Mouse (Mus musculus) brain, adult 2 months (tissue): ENCODE measurements at regions not wholly inside any gene's neighbourhood (a gene's known extent, or its start where the extent isn't known, plus 50 kb on each side); places are given as distances from the start of the nearest gene placed in this dataset.
A peak's percentile ranks its signal among the peaks of the same experiment; 100 is the strongest.

Experiments used
- DNase-seq: peaks from one replicate; pipeline ENCODE4 v3.0.0; 2011; ENCODE audit warnings: low read depth, low spot score

- DNase-seq: no peak
Observed at GRCm38 (mm10) chr17:85932360-85933132, 212.4 kb downstream of the Srbd1 start.

- no peak for DNase-seq
Observed at GRCm38 (mm10) chr17:85931955-85932354, 213.0 kb downstream of the Srbd1 start.

DNA sequence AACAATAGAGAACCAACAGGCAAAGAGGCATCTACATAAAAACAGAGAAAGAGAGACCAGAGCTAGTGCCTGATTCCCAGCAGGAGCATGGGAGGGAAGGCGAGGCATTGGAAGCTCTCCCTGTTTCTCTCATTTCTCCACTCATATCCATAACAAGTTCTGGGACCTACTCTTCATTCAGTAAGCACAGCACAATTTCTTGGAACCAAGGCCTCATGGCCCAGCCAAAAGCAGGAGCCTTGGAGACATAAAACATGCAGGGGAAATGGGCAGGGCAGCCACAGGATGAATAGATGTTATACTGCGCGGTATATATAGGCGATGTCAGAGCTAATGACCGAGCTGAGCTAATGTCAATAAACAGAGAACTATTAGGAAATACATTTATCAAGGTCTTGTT, 214.2 kb downstream of the Srbd1 start:
- no peak for DNase-seq

GRCm38 (mm10) chr17:85930331-85930730, 214.6 kb downstream of the Srbd1 start:
- no peak for DNase-seq

DNA sequence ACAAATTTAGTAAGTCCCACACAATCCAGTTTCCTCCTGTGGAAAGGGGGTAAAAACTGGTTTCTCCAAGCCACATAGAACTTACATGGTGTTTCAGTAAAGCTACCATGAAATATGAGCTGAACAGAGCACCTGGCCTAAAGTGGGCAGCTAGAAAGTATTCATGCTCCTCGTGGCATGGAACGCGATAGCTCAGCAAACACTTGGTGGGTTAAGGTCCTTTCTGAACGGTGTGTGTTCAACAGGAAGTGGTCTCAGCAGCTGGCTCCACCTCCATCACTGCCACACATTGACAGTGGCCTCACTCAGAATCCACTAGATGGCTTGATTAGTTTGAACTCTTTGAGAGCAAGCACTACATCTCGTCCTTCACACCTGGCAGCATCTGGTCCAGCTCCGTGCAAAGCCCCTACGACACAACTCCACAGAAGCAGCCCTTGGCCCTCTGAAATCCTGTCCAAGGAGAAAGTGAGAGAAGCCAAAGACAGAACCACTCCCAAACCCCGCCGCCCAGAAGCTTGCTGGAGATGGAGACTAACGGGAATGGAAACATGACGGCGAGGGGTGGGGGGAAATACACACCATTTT, 215.2 kb downstream of the Srbd1 start:
- DNase-seq: no peak

GRCm38 (mm10) chr17:85928543-85928942, 216.4 kb downstream of the Srbd1 start:
- no peak for DNase-seq

- DNase-seq: peak; percentile 49
Observed at GRCm38 (mm10) chr17:85927261-85927660, 217.7 kb downstream of the Srbd1 start.

GRCm38 (mm10) chr17:85926044-85926443, 218.9 kb downstream of the Srbd1 start:
- DNase-seq: no peak

DNA sequence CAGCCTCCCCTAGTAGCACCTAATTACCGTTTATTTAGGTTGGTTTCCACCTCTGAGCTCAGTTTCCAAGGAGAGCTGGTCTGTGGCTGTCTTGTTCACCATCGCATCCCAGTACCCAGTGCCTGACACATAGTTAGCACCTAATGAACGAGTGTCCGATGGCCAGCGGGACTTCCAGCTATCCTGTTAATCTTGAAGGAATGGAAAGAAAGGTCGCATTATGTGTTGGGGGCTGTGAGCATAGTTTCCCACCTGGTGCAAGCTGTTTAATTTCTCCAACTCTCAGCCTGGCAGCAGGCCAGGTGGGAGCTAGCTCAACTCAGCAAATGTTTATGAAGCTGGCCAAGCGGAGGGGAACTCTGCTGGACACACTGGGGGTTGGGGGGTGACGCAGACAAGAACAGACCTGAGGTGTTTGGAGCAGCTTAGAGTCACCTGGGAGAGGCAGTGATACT, 223.7 kb downstream of the Srbd1 start:
- DNase-seq: no peak

- DNase-seq: no peak
Observed at GRCm38 (mm10) chr17:85919868-85920267, 225.1 kb downstream of the Srbd1 start.

DNA sequence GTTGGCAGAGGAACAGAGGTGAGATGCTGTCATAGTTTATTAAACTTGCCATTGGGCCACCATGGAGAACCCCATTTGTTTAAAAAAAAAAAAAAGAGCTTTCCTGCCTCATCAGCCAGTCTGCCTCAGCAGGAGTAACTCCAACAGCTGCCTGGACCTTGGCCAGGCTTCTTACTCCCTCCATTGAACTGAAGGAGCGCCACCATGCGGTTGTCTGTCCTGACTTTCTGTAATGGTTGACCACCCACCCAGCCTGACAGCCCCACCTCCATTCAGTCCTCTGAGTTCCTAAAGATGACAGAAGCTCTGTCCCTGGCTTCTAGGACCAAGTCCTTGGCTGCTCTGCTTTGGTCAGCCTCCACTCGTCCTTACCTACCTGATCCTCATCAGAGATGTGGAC, 227.8 kb upstream of the Six2 start:
- DNase-seq: no peak

GRCm38 (mm10) chr17:85914062-85914461, 226.0 kb upstream of the Six2 start:
- DNase-seq: peak; percentile 36

DNA sequence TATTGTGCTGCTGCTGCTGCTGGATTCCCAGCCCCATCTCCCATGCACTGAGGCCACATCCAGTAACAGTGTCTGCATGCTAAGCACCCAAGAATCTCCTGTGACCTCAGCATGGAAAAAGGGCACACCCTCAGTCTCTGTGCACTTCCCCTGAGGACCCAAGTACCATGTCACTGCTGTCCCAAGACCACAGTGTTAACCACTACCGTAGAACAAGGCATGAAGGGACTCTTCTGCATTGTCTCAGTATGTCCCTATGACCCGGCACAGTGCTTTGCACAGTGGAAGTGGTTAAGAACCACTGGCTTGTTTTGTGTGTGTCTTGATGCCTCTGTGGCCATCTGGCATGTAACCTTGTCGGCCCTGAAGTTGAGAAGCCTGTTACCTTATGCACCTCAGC, 220.6 kb upstream of the Six2 start:
- DNase-seq: no peak

DNA sequence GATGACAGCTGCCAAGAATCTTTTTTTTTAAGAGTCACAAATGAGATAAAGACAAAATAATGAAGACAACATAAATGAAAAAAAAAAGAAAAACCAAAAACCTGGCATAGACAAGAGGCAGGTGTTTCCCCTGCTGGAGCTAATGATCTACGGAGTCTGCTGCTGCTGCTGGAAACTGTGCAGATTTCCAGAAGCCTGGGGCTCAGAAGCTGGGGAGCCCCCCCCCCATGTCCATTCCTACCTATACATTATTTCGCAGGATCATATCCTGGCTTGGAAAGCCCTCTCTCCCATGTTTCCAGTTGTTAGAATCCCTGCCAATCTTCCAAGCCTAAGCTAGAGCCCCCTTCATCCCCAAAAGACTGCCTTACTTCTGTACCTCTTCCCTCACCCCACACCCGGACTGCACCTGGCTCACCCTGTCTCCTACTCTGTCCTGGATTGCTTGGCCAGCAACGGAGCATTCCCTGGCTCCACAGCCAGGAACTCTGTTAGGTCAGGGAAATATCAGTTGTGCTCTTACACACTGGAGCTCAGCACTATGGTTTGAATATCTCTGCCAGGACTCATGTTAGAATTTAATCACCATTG, 218.6 kb upstream of the Six2 start:
- DNase-seq: no peak

DNA sequence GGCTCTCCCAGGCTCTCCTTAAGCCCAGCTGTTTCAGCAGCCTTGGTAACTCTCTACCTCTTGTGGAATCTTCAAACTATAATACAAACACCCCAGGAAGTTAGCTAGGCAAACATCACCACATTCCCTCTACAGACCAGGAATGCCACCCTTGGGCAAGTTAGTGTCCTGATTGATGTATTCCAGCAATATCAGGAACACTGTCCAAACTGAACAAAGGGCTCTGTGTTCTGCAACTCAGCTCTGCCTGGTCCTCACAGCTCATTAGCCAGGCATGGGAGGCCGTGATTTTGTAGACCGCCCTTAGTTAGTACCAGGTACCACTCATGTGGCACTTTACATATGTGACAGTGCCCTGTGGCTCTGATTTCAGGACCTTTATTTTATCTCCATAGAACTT, 214.5 kb upstream of the Six2 start:
- peak; percentile 16 for DNase-seq

- no peak for DNase-seq
Observed at GRCm38 (mm10) chr17:85899096-85899495, 211.0 kb upstream of the Six2 start.

GRCm38 (mm10) chr17:85895978-85896377, 207.9 kb upstream of the Six2 start:
- DNase-seq: no peak

DNA sequence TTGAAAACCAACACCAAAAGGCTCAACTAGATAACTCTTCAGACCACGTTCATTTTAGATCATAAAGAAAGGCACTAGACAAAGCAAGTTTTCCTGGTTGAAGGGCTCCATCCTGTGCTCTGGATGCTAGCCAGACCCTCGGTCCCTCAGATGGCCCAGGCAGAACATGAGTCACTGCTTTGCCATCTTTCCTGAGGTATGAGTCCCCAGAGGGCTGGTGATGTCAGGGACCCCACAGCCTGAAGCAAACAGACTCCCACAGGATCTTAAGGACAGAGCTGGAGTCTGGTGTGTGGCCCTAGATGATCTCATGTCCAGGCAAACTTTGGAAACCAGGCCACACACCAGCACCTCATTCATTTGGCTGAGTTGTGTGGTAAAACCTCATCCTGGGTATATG, 203.2 kb upstream of the Six2 start:
- DNase-seq: no peak

GRCm38 (mm10) chr17:85889746-85890532, 201.9 kb upstream of the Six2 start:
- DNase-seq: no peak

DNA sequence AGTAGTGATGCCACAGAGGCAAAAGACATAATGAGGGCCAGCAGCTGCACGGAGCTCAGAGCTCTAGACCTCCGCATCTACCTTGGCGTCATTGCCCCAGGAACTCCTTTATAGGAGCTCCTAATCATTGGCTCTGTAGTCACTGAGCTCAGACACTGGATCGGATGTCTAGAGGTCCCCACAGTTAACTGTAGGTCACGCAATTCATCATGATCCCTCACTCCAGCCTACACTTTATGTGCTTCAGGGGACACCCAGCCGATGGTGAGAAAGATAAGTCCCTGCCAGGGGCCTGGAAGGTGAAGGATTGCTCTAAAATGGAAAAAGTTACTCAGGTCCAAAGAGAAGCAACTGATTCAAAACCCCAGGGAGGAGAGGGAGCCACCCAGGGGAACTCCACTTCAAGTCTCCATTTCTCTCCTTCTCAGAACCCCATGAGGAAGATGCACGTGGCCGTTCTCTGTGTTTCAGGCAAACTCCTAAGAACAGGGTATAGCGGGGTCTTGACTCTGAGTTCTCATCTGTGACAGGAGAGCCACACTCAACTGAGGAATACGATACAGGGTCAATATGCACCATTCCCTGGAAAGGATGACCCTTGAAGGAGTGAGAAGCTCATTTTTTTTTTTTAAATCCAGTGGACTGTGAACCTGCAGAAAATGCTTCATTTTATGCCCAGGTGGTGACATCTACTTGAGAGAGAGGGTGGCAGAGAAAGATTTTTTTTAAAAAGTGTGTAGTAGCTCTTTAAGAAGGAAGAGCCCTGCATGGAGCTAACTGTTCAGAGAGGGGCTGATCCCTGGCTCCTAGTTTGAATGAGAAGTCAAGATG, 200.7 kb upstream of the Six2 start:
- DNase-seq: no peak

DNA sequence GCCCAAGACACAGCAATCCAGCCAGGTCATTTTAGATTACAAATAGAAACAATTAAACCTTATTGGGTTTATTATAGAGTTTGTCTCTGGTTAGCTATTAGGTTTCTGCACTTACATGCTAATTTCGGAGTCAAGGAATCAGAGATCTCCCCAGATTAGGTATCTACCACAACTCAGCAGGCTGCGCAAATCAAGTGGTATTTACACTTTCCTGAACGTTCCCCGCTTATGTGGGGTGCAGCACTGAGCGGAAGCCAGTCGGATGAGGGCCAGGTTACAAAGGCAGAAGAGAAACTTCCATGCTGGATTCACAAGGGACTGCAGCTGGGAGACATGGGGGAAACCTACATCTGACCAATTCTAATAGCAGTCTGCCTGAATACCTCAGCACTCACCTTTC, 198.6 kb upstream of the Six2 start:
- no peak for DNase-seq
